Mouse (Mus musculus) lung, postnatal 4 days (tissue): Measurements from ENCODE around the gene Snx5.

ENCODE experiments used
- DNase-seq, 2 experiments: peaks; one replicate each; pipeline ENCODE4 v3.0.0; 2021

The Snx5 gene

GRCm38 (mm10) chr2:144267004-144267730 is 3.5 kb downstream of the Snx5 start:
- no peak for DNase-seq

DNA sequence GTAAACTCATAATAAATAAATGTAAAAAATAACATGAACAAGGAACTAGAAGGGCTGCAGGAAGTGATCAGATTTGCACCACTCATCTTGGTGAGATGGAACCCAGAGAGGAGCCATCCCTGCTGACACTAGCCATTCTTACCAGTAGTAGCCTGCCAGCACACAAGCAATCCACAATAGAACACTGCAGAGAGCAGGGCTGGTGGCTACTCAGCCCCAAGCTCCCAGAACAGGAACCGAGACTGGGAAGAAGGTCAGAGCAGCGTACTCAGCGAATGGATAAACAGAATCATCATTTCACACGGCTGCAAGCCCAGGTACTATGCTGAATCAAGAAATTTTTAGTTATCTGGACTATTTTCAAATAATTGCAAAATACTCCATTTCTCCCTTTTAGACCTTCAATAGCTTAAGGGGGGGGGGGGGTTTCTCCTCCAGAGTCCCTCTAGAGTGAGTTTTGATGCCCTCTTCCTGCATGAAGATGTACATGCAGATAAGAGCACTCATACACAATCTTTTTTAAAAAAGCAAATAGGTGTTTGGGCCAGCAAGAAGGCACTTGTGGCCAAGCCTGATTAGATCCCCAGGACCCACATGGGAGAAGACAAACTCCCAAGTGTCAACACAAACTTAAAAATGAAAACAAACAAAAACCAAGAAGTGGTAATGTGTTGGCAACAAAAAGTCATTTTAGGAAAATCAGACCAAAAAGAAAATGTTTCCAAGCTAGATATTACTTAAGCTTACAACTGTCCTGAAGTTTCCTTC is 4.6 kb downstream of the Snx5 start:
- peak in 1 of 2 experiments; percentile 24 for DNase-seq

DNA sequence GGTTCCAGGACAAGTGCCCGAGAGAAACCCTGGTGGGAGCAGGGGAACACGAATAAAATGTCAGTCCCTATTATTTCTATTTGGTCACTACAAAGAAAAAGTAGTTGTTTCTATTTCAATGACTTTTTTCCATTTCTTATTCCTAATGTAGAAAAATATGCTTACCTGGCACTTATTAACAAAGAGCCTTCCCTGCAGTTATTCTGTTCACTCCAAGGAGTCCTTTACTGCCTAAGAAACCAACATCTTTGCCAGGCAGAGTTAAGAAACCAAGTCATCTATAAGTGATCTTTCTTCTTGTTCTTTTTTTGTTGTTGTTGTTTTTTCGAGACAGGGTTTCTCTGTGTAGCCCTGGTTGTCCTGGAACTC is 5.6 kb downstream of the Snx5 start:
- no peak for DNase-seq

DNA sequence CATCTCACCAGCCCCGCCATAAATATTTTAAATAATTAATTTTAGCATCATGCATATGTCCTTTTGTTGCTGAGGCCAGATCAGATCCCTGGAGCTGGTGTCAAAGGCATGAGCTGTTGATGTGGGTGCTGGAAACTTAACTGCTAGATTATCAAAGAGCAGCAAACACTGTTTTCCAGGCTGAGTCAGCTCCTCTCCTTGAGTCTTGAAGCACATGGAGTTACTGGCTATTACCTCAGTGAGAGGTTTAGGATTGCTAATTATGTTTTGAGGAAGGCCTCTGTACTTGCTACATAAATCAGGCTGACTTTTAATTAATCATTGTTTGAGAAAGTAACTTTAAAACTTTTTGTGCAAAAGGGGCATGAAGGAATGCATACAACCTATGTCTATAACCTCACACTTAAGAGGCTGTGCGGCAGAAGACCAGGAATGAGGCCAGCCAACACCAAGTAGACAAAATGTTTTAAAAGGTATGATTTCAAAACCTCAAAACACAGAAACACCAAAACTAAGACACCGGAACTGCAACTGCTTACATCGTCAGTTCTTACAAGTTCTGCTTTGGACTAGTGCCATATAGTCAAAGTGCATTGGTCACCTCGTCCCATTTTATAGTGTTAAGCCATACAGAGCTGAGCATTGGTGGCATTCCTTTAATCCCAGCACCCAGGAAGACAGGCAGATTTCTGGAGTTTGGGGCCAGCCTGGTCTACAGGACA is 6.1 kb downstream of the Snx5 start:
- DNase-seq, result no peak

- DNase-seq, result no peak
Measured at GRCm38 (mm10) chr2:144262837-144263236, 7.9 kb downstream of the Snx5 start.

DNA sequence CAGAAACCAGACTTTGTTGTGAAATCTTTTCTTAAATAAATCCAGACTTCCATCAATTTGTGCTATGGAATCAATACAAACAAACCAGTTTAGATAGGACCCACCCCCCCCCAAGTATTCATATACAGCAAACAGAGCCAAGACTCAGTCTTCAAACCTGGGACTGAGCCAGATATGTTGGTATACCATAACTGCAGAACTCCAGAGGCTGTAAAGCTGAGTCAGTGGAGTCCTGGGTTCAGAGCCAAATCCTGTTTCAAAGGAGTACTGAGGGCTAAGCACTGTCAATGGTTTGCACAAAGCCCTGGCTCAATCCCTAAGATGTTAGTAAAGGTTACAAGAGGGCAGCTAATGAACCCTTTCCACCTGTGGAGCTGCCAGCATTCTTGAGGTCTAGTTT is 20.6 kb downstream of the Snx5 start:
- DNase-seq, result no peak

- no peak for DNase-seq
Measured at GRCm38 (mm10) chr2:144248613-144249376, 21.9 kb downstream of the Snx5 start.

GRCm38 (mm10) chr2:144247337-144247978 is 23.2 kb downstream of the Snx5 start:
- no peak for DNase-seq

- no peak for DNase-seq
Measured at GRCm38 (mm10) chr2:144246270-144246669, 24.4 kb downstream of the Snx5 start.

DNA sequence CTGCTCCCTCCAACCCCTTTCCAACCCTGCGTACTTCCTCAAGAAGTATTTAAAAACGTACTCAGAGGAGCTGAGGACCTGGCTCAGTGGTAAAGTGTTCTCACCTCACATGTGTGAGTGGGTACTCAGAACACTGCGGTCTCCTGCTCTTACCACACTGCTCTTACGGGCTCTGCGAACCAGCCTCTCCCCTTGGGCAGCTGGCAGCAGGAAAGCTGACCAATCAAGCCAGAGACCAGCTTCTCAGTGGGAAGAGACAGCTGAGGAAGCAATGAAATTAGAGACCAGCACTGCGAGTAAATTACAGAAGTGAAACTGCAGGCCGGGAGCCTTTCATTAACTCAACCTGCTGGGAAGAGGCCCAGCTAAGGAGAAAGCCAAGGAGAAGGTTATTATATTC is 25.2 kb downstream of the Snx5 start:
- peak; percentile 65 to 80 for DNase-seq

DNA sequence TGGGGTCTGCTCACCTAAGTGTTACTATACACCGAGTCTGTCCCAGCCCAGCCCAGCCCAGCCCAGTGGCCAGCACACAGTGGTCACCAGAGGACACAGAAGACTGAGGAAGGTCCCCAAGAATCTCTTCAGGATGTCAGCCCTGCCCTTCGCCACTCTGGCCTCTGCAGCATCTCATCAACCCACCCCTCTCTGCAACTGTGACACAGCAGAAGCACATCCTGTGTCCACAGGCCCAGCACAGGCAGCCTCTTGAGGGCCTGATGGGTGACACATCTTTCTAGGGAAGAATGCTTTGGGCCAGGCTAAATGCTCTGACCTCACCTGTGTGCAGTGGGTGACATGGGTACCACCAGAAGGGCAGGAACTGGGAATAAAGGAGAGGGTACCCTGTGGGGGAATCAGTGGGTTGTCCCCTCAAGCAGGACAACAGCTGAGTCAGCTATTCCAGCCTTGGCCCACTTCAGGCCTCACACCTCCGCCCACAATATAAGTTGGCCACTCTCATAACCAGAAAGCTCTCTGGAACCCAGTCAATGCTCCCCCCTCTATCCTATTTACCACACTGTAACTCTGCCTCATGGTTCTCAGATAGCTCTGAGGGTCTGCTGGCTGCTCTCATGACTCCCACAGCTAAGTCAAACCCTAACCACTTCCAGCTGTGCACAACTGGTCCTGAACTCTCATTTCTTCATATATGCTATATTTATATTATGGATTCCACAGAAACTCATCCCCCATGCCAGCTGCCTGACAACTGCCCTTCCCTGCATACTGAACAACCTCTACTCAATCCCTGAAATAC is 30.4 kb downstream of the Snx5 start:
- no peak for DNase-seq

DNA sequence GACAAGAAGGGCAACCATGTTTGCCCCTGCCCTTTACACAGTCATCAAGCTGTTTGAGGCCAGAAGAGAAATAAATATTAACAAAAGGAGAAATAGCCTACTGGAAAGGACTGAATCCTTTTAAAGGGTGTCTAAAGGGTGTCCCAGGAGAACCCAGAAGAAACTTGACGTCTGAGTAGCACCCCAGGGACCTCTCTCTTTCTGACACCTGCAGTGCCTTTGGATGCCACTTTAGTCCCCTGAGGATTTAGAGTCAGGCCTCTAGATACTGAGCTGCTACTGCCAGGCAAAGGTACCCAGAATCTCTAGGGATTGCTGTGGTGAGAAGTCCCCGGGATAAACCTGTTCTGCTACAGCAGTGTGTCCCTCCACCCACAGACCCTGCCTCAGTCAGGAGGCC is 31.4 kb downstream of the Snx5 start:
- DNase-seq, result no peak

- peak in 1 of 2 experiments; percentile 66 for DNase-seq
Measured at GRCm38 (mm10) chr2:144238341-144238740, 32.4 kb downstream of the Snx5 start.

GRCm38 (mm10) chr2:144236791-144237584 is 33.7 kb downstream of the Snx5 start:
- no peak for DNase-seq

DNA sequence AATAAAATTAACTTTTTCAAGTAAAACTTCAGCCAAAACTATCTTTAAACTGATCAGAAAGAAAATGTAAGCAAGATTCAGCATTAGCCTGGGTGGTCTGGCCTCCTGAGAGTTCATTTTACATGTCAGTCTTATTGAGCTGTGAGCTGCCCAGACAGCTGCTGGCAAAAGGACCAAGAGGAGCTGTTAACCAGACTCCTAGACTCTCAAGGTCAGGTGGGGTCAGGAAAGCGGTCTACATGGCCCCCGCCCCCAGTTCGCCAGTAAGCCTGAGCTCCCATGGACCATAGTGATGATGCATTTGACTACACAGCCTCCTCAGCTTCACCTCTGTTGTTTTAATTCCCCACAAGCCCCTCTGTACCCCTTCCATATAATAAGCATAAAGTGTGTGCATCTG is 34.9 kb downstream of the Snx5 start:
- DNase-seq, result no peak

- DNase-seq, result no peak
Measured at GRCm38 (mm10) chr2:144233534-144233933, 37.2 kb downstream of the Snx5 start.

DNA sequence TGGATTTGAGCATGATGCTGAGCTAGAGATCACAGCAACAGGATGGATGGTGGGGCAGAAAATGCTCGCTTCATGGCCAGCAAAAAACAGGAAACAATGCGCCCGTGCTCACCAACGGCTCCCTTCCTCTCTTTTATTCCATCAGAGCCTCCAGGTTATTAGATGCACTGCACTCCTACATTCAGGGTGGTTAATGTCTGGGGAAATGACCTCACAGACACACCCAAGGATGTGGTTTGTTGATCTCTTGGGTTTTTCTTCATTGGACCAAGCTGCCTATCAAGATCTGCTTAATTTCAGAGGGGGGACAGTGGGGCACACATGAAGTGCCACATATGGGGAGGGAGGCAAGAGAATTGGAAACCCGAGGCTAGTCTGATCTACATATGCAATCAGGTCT is 39.6 kb downstream of the Snx5 start:
- no peak for DNase-seq

- DNase-seq, result no peak
Measured at GRCm38 (mm10) chr2:144230498-144230897, 40.2 kb downstream of the Snx5 start.

DNA sequence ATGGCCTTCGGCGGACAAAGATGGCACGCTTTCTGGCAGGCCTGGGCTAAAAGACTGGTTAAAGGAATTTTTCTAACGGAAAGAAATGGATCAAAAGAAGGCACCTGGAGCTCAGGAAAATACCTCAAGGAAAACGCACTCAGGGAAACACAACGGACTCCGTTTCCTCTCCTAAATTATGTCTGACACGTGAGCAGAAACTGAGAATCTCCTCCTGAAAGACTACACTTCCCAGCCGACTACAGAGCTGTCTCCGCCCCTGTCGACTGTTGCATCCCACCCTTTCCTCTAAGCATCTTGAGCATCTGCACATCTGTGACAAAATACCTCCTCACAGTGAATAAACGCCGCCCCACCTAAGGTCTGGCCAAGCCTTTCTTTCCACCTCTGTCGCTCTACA is 41.1 kb downstream of the Snx5 start:
- no peak for DNase-seq

GRCm38 (mm10) chr2:144228521-144229346 is 42.0 kb downstream of the Snx5 start:
- no peak for DNase-seq
